Mouse (Mus musculus) T-cell, adult 66 days (primary cell): ENCODE results near the gene Lce1h. TPM values are rescaled to one million over a fixed set of nuclear protein-coding genes. Genes with fewer than 3 reads are reported as not detected.

Experiments used
- total RNA-seq, 2 experiments: library from RNA; stranded (reverse); gene quantifications; 3 replicates in 1 of 2; 4 replicates in 1 of 2; pipeline ENCODE4 v1.2.4; 2023

Lce1h gene
- total RNA-seq = not detected

DNA sequence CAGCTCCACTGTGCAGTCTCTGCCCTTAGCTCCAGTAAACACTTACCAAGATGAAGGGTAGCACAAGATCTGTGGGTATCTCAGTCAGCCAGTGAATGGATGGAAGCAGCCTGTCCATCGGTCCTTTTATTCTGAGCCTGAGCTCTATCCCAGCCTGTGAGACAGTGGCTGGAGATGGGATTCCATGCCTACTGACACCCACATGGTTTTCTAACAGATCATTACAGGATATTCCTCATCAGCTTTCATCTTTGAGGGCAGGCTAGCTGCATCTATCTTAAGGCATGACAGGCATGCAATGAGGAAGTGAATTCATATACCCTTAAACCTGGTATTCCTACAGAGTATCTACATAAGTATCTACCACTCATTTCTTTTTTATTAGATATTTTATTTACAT, at the start of gene Lce1h:
Gene Lce1h (minus strand): TSS at position 101 of the 400 bp plus-strand sequence.

GRCm38 (mm10) chr3:92807791-92808190, 42.9 kb upstream of the Lce1h start, which contains the start of gene Lce1k:
Lce1k (minus strand) TSS chr3:92807891.

GRCm38 (mm10) chr3:92790414-92790813, 25.5 kb upstream of the Lce1h start, which contains the start of gene Lce1j:
Lce1j (minus strand) TSS chr3:92790514.

GRCm38 (mm10) chr3:92778799-92779198, 13.9 kb upstream of the Lce1h start, which contains the start of gene Lce1i:
Lce1i (minus strand) TSS chr3:92778899.

GRCm38 (mm10) chr3:92752238-92752637, 12.6 kb downstream of the Lce1h start, which contains the start of gene Lce1g:
Lce1g (minus strand) TSS chr3:92752338.

GRCm38 (mm10) chr3:92738996-92739395, 25.9 kb downstream of the Lce1h start, which contains the start of gene Gm38119:
Gm38119 (minus strand) TSS chr3:92739096.

DNA sequence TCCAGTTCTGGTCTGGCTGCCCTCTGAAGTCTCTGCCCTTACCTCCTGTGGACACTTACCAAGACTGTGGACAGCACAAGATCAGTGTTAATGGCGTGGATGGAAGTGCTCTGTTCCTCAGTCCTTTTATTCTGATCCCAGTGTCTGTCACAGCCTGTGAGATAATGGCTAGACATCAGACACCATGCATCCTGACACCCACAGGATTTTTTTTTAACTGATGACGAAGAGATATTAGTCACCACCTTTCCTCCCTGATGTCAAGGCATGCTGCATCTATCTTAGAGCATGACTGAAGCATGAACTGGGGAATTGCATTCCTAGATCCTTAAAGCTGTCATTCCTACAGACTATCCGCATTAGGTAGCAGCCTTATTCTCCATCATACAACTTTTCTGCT, 44.6 kb downstream of the Lce1h start, which contains the start of gene Lce1f:
Gene Lce1f (minus strand): TSS at position 101 of the 400 bp plus-strand sequence.

Other genes with a start within 250 kb of the Lce1h start
- not detected for gene 2310046K23Rik, start 230.6 kb downstream of the Lce1h start, total RNA-seq
- not detected for gene Ivl, start 191.3 kb downstream of the Lce1h start, total RNA-seq
- gene Smcp, start 176.1 kb downstream of the Lce1h start, total RNA-seq = not detected
- gene 2210017I01Rik, start 157.6 kb downstream of the Lce1h start, total RNA-seq = not detected
- not detected for gene Lce6a, start 143.4 kb downstream of the Lce1h start, total RNA-seq
- gene Lce1a1, start 116.8 kb downstream of the Lce1h start, total RNA-seq = not detected
- not detected for gene Lce1b, start 108.1 kb downstream of the Lce1h start, total RNA-seq
- gene Lce1a2, start 94.8 kb downstream of the Lce1h start, total RNA-seq = not detected
- gene Lce1c, start 85.8 kb downstream of the Lce1h start, total RNA-seq = not detected
- gene Lce1d, start 77.9 kb downstream of the Lce1h start, total RNA-seq = not detected
- gene Lce1e, start 56.0 kb downstream of the Lce1h start, total RNA-seq = not detected
- not detected for gene Lce1f, start 44.7 kb downstream of the Lce1h start, total RNA-seq
- gene Gm38119, start 26.0 kb downstream of the Lce1h start, total RNA-seq = not detected
- not detected for gene Lce1g, start 12.7 kb downstream of the Lce1h start, total RNA-seq
- not detected for gene Lce1i, start 13.8 kb upstream of the Lce1h start, total RNA-seq
- not detected for gene Lce1j, start 25.4 kb upstream of the Lce1h start, total RNA-seq
- gene Lce1k, start 42.8 kb upstream of the Lce1h start, total RNA-seq = not detected
- not detected for gene Kprp, start 62.2 kb upstream of the Lce1h start, total RNA-seq
- not detected for gene Lce1l, start 86.2 kb upstream of the Lce1h start, total RNA-seq
- not detected for gene 2310050C09Rik, start 105.2 kb upstream of the Lce1h start, total RNA-seq
- gene Lce3a, start 161.2 kb upstream of the Lce1h start, total RNA-seq = not detected
- not detected for gene Lce3b, start 167.9 kb upstream of the Lce1h start, total RNA-seq
- not detected for gene Lce3c, start 179.4 kb upstream of the Lce1h start, total RNA-seq
- gene Lce3d, start 192.3 kb upstream of the Lce1h start, total RNA-seq = not detected
- not detected for gene Lce3e, start 202.0 kb upstream of the Lce1h start, total RNA-seq
- not detected for gene Lce3f, start 227.2 kb upstream of the Lce1h start, total RNA-seq